Mouse (Mus musculus) thymus, postnatal 10 days (tissue): ENCODE measurements around the gene Kif1bp.
"Not testable (repeated sequence)": the region's sequence is repeated elsewhere in the genome, so short reads cannot be mapped to it uniquely, and the experiment has no call there.

Source experiments
- DNase-seq, 2 experiments: peaks; one replicate each; pipeline ENCODE4 v3.0.0; 2021; ENCODE audit warnings: low spot score in 2 of 2

Gene Kif1bp

GRCm38 (mm10) chr10:62578338-62579100, at the start of gene Kif1bp:
Gene Kif1bp (minus strand): TSS chr10:62578457.
- DNase-seq: peak; percentile 93 to 94

DNA sequence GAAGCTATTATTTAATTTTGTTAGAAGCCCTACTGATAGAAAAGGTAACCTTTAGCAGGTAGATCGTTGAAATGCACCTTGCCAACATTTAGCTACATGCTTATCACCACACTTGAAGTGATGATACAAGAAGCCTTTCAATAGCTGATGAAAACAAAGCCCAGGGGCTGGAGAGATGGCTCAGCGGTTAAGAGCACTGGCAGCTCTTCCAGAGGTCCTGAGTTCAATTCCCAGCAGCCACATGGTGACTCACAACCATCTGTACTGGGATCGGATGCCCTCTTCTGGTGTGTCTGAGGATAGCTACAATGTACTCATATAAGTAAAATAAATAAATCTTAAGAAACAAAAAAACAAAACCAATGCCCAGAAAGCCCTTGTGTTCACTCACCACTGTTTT, 25.9 kb upstream of the Kif1bp start:
- no peak for DNase-seq

GRCm38 (mm10) chr10:62603233-62604030, 25.2 kb upstream of the Kif1bp start:
- DNase-seq: no peak

DNA sequence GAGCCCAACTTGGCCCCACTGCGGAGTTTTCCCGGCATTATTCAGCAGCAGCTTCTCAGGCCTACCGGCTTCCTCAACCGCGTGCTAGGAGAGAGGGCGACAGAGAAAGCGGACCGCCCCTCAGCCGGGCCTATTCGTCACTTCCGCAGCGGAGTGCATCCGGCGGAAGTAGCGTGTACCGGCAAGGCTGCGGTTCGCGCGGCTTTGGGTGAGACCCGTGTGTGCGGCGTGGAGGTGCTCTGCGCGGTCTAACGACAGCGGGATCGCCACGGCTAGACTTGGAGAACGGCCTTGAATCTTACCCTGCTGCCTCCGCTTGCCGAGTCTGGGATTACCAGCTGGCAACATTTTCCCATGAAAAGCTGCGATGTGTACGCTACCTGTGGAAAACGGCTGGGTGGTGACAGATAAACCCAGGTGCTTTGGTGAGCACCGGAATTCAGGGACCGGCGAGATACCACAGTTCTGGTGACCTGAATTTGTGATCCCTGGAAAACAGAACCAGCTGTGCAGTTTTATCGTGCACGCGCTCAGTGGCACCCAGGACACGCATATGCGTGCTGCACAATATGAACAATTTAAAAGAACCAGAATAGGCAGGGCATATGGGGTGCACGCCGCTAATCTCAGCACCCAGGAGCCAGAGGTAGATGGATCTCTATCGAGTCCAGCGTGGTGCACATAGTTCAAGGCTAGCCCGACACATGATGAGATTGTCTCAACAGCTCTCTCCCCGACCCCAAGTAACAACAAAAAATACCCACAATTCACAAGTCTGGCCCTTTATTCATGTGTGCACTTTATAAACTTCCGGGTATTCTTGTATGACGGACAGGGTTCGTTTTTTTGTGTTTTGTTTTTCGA, 24.2 kb upstream of the Kif1bp start, which contains the start of gene Ddx21:
Gene Ddx21 (minus strand): TSS at position 105 of the 864 bp plus-strand sequence.
- DNase-seq: peak; percentile 85 to 91

GRCm38 (mm10) chr10:62601833-62602176, 23.5 kb upstream of the Kif1bp start:
- DNase-seq: no peak

GRCm38 (mm10) chr10:62601053-62601791, 23.0 kb upstream of the Kif1bp start:
- DNase-seq: no peak

DNA sequence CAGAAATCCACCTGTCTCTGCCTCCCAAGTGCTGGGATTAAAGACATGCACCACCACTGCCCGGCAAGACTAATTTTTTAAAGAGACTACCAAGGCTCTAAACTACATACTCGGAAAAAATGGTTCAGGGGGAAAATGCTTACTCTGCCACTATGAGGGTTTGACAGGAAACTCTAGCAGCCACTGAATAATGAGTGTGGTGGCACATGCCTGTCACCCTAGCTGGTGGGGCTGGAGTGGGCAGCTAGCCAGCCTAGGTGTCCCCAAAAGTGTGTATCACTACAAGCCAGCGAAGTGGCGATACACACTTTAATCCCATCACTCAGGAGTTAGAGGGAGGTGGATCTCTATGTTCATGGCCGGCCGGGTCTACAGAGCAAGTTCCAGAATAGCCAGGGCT, 21.8 kb upstream of the Kif1bp start:
- DNase-seq: no peak

DNA sequence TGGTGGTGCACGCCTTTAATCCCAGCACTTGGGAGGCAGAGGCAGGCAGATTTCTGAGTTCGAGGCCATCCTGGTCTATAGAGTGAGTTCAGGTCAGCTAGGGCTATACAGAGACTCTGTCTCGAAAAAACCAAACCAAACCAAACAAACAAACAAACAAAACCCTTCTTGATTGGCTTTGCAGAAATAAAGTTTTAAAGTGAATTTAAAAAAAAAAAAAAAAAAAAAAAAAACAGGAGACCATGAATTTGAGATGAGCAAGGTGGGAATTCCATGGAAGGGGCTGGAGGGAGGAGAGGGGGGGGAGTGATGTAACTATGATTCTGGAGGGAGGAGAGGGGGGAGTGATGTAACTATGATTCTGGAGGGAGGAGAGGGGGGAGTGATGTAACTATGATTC, 21.1 kb upstream of the Kif1bp start:
- DNase-seq: not testable (repeated sequence)

GRCm38 (mm10) chr10:62592496-62592895, 14.2 kb upstream of the Kif1bp start:
- DNase-seq: no peak

GRCm38 (mm10) chr10:62590200-62590599, 11.9 kb upstream of the Kif1bp start:
- DNase-seq: peak; percentile 78 to 93

DNA sequence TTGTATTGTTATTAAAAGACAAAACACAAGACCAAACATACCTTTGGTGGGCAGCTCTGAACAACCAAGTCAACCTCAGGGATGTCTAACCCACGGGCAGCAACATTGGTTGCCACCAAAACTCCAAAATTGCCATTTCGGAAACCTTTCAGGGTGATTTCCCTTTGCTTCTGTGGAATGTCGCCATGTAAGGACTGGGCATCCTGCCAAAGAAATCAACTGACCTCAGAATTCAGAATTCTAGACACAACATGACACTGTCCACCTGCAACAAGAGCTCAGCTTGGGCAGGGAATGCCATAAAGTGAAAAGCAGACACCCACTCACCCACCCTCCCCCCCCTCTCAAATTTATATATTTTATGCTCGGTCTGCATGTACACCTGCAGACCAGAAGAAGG, 10.4 kb upstream of the Kif1bp start:
- no peak for DNase-seq

DNA sequence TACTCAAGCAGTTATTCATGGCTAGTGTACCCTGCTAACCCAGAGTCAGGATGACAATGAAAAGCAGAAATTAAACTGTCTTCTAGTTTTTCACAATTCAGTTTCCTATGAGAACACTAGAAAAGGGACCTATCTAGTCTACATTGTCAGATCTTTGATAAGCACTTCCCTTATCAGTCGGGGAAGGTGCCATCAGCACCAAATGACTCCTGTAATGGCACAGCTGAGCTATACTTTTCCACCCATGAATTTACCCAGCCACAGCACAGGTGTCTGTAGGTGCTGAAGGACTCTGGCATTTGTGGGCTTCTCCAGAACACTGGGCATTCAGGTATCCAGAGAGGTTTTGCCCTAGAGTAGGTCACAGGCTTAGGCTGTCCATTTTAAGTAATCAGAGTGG, 5.0 kb upstream of the Kif1bp start:
- DNase-seq: no peak

DNA sequence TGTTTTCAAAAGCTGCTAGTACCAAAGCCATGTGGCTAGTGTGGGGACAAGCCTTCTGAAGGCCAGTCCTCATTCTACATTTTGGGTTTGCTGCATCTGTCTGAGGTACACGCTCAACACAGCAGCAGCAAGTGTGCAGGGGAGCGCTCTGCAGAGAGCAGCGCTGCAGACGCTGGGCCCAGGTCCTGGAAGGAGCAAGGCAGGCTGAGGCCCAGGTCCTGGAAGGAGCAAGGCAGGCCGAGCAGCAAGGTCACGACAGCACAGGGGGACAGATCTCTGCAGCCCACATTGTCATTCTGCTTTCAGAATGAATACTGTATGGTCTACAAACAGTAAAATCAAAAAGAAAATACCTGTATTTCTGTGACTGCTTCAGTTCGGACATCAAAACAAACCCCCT, 4.4 kb upstream of the Kif1bp start:
- no peak for DNase-seq

- DNase-seq: no peak
These were observed 4.0 kb upstream of the Kif1bp start for GRCm38 (mm10) chr10:62582263-62582662.

GRCm38 (mm10) chr10:62579129-62579528, 872 bp upstream of the Kif1bp start:
- DNase-seq: not testable (repeated sequence)

- DNase-seq: no peak
These were observed 452 bp downstream of the Kif1bp start for GRCm38 (mm10) chr10:62577673-62578337.

- no peak for DNase-seq
These were observed 3.3 kb downstream of the Kif1bp start for GRCm38 (mm10) chr10:62575001-62575400.

DNA sequence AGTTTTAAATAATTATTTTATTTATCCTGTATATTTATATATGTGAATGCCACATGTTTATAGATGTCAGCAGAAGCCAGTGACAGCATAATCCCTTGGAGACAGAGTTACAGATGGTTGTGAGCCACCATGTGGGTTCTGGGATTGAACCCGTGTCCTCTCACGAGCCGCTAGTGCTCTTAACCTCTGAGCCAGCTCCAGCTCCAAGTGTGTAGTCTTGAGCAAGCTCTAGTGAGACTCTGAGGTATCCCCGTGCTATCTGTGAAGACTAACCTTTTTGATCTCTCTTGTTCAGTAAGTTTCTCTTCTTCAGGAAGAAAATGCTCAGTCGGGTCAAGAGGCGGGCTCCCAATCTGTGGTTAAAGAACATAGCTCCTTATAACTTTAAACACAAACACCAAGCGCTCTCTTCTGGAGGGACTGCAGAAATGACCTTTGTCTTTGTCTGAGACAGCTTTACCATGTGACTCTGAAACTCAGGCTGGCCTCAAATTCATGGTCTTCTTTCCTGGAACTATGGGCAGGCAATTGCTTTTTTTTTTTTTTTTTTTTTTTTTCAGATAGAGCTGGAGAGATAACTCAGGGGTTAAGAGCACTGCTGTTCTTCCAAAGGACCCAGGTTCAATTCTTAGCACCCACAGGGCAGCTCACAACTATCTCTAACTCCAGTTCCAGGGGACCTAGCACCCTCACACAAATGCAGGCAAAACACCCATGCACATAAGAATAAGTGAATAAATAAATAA, 8.0 kb downstream of the Kif1bp start:
- DNase-seq: no peak

DNA sequence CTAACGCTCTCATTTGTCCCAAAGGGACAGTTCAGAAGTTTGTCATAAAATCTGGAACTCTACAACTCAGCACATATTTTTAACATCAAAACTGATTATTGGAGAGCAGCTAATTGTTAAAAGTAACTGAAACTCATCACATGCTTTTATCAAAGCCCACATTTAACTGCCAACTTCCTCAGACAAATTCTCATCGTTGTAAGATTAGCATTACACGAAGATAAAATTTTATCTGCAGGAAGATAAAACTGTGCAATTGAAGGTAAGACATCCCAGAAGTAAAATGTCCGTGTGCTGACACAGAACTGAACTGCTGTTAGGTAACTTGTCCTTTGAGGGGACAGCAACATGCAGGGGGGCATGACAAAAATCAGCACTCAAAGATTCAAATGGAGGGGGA, 9.4 kb downstream of the Kif1bp start:
- no peak for DNase-seq

DNA sequence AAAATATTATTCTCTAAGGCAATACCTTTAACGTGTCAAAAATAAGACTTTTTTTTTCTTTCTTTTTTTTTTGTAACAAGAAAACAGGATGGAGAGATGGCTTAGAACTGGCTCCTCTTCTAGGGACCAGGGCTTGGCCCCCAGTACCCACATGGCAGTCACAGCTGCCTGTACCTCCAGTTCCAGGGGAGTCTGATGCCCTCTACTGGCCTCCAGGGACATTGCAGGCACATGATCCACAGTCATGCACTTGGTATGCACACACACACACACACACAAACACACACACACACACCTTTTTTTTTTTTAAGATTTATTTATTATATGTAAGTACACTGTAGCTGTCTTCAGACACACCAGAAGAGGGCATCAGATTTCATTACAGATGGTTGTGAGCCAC, 20.5 kb downstream of the Kif1bp start:
- no peak for DNase-seq
